Mouse (Mus musculus) ovary, postnatal 14 days (tissue): Measurements from ENCODE around the gene Arhgef40.

Experiments used
- DNase-seq: peaks from one replicate; pipeline ENCODE4 v3.0.0; 2022; ENCODE audit warnings: low spot score

Gene Arhgef40

GRCm38 (mm10) chr14:52003981-52004495 is 19.5 kb downstream of the Arhgef40 start:
- DNase-seq, result no peak

DNA sequence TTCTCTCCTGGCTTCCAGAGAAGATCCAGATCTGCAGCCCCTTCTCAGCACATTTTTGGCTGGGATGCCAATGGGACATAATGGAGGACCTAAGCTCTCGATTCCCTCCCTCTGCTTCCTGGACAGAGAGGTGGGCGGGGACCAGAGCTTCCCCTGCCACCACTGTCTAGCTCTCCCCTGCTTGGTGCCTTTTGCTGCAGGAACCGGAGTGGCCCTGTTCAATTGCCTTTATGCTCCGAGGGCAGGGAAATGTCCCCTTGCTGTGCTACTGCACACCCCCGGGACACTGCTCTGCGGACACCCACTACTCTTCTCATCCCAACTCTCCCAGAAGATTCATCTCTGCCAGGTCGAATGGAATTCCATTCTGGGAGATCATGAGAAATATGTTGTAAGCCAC is 20.6 kb downstream of the Arhgef40 start:
- DNase-seq, result no peak

- DNase-seq, result no peak
These were observed 21.1 kb downstream of the Arhgef40 start for GRCm38 (mm10) chr14:52005616-52006015.

DNA sequence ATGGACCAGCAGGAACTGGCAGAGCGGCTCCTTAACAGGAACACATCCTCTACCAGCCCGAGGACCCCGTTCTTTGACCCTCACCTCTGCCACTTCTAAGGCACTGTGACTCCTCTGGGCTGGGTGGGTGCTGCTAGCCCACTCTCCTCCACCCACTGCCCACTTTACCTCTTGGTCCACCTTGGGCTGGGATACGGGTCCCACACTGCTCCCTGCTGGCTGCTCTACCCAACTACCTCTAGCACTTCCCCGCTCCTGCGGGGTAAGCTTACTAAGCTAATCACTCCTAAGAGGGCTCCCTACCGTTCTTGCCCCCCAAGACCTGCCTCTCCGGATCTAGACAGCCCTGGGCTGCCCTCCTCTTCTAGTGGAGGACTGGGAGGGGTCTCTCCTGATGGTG is 21.7 kb downstream of the Arhgef40 start:
- no peak for DNase-seq

DNA sequence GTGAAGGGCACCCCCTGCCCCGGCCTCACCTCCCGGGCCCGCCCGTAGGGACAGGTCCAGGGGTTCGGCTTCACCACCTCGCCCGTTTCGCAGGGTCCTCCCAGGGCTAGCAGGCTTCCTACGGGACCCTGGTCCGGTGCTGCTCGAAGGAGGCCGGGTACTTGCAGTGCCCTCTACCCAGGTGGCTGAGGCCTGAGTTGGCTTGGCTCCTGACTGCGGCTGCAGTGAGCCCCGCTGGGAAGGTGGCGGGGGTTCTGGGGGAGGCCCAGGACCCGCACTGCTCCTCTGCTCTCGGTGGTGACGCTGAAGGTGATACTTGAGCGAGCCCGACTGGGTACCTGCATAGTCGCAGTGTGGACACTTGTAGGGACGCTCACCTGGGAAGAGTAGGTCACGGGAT is 22.3 kb downstream of the Arhgef40 start:
- DNase-seq, result no peak

DNA sequence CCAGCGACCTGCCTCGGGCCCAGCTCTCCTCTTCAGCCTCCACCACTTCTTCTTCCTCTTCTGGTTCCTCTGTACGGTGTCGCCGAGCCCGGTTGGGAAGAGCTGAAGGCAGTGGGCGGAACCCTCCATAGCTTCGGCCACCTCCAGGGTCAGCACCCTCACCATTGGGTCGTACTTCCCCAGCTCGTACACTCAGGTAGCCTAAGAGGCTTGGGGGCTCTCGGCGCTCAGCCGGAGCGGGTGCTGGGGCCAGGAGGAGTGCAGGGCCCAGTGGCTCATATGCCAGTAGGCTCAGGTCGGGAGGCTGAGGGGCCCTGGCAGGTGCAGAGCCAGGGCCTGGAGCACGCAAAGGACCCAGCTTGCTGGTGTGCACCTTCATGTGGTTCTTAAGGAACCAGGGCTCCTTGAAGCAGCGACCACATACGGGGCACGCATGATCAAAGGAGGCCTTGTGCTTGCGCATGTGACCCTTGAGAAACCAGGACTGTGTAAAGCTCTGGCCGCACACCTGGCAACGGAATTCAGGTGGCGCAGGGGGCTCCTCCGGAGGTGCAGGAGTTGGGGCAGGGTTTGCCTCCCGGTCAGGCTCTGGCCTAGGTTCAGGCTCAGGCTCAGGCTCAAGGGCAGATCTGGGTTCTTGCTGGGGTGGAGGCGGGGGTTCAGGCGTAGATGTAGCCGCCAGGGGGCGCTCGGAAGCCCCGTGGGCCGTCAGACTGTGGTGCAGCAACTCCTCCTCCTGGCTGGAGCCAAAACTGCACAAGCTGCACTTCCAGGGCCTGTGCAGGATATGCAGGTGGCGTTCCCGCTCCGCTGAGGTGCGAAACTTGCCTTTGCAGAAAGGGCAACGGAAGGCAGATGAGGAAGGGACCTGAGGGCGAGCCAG is 24.0 kb downstream of the Arhgef40 start:
- DNase-seq, result peak; percentile 89

- DNase-seq, result no peak
These were observed 24.8 kb downstream of the Arhgef40 start for GRCm38 (mm10) chr14:52009361-52009760.

GRCm38 (mm10) chr14:52009841-52010240 is 25.3 kb downstream of the Arhgef40 start:
- DNase-seq, result no peak

DNA sequence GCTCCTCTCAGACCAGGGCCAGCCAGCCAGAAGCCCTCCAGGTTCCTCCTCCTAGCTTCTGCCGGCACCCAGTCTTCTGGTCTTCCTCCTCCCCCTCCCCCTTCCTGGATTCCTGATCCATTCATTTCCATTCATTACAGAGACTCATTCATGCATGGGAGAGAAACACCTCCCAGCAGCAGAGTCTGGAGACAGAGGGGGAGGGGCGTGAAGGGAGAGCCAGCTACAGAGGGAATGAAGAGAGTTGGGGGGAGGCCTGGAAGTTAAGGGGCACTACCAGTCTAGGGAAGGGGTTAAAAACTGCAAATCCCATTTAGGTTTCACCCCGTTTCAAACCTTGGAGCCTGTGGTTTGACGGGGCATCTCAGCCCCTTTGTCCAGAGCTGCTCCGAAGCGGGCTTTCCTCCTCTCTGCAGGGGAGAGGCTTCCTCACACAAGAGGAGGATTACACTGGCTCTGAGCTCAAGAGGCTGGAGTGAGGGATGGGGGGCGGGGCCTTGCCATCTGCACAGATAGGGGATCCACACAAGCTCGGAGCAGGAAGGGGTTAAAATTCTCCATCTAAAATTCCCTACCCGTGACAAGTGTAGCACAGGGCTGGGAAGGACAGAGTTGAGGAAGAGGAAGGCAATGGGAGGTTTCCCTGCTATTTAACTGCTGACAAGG is 26.1 kb downstream of the Arhgef40 start:
- DNase-seq, result no peak

DNA sequence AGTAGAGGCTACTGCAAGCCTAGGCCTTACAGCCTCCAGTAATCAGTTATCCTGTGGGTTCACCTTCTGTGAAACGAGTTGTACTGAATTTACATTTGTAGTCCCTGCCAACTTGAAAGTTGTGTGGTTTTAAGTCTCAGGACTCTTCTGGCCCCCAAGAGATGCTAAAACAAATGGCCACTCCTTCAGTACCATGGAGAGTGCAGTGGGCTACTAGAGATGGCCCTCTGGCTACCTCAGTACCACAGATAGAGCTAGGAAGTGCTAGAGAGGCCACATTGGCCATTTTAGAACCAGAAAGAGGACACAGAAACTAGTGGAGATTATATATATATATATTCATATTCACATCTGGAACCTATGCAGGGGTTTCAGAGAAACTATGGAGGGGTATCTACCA is 27.2 kb downstream of the Arhgef40 start:
- DNase-seq, result no peak

DNA sequence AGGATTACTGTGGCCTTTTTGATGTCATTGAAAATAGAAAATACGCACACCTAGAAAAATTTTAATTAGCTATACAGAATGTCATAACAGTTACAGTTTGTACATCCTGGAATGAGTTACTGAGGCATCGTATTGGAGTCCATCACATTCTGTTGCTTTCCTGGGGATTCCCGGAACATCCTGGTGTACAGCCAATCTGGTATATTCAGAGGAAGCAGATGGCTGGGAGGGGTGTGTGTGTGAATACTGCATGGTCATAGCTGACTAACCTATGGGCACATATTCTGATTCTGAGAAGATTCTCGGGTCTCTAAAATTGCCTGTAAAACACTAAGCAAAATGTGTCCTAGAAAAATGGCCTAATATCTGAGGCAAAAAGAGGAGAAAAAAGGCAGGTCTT is 27.6 kb downstream of the Arhgef40 start:
- no peak for DNase-seq

DNA sequence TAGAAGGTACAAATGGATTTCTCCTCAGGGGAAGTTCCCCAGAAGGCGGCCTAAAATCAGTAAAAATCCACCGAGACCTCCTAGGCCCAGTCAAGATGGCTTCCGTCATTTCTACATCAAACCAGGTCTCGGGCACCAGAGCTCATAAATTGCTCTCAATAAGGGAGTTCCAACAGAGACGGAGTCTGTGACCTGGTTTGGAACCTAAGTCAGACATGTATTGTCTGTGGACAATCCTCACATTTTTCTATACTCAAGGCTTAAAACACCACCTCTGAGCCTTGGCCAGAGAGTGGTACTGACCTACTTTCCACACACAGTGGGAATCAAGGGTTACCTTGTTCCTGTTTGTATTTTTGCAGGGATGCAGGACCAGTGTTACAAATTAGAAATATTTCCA is 28.0 kb downstream of the Arhgef40 start:
- no peak for DNase-seq

DNA sequence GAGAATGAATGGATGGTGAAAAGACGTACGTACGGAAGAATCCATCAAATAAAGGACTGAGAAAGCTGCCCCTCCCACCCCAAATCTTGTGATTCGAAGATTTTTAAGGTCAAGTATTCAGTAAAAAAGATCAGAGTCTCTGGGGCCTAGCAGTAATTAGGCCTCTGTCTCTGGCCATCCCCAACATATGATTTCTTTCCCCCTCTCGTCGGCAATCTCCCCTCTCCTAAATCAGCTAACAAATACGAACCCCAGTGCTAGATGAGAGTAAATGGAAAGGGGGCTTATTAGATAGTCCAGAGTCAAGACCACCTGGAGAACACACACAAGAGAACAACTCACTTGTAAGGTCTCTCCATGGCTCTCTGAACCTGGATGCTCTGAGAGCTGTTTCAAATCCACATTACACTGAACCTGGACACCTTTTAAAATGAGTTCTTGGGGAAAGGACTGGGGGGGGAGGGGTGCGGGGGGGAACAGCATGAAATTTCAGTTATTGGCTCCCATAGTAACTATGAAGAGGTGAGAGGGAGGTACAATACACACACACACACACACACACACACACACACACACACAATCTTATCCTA is 28.6 kb downstream of the Arhgef40 start:
- DNase-seq, result no peak

DNA sequence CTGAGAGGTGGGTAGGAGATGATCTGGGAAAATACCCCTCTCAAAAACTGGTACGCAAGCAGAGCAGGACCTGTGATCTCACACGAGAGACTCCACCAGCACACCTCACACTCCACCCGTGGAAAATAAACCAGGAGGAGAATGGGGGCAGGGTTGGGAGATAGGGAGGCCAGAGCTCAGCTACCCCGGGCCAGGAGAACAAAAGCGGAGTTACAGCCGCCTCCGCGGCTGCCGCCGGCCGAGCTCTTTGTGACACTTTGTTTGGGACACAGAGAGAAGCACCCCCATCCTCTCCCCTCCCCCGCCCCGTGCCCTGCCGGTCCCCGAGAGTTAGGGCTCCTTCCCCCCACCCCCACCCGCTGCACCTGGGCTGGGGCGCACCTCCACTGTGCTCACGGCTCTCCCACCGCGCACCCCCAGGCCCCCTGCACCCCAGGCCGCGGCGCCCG is 29.3 kb downstream of the Arhgef40 start:
- no peak for DNase-seq

GRCm38 (mm10) chr14:52014271-52014760 is 29.8 kb downstream of the Arhgef40 start:
- DNase-seq, result no peak

GRCm38 (mm10) chr14:52014761-52015311 is 30.3 kb downstream of the Arhgef40 start:
- no peak for DNase-seq

- DNase-seq, result no peak
These were observed 31.1 kb downstream of the Arhgef40 start, which contains the start of gene Tmem253 for GRCm38 (mm10) chr14:52015445-52016100. Tmem253 (plus strand) TSS chr14:52015658.

GRCm38 (mm10) chr14:52016625-52017405 is 32.3 kb downstream of the Arhgef40 start:
- no peak for DNase-seq

GRCm38 (mm10) chr14:52017662-52018061 is 33.1 kb downstream of the Arhgef40 start:
- DNase-seq, result no peak

- no peak for DNase-seq
These were observed 33.9 kb downstream of the Arhgef40 start for GRCm38 (mm10) chr14:52018248-52019050.
